Mouse (Mus musculus) T-helper 17 cell (primary cell): ENCODE results near the gene Trpt1.

Source experiments
- in situ Hi-C, 2 experiments: fragments of 300-600 bp; cut with MboI, MseI; formaldehyde crosslinking; loops; 1 replicate in 1 of 2; 2 replicates in 1 of 2; pipeline ENCODE4 v1.15.1; 2025; ENCODE audit warnings: high pct_unique_total_duplicates in 2 of 2

Gene Trpt1

GRCm38 (mm10) chr19:6990712-6991111 lies 5.2 kb upstream of the Trpt1 start:
- in situ Hi-C loops, result loop anchor here in 1 of 2 experiments (25.0 kb wide), 1 partner anchor 1922 kb away; the partner anchor contains the start of gene B3gat3

GRCm38 (mm10) chr19:6991166-6991565 lies 4.8 kb upstream of the Trpt1 start:
- in situ Hi-C loops, result loop anchor here in 1 of 2 experiments (25.0 kb wide), 1 partner anchor 1921 kb away; the partner anchor contains the start of gene B3gat3

GRCm38 (mm10) chr19:6992011-6992858 lies 3.7 kb upstream of the Trpt1 start, which contains the start of gene Dnajc4:
Gene Dnajc4, minus strand, starts transcription at chr19:6992572.
- in situ Hi-C loops, result loop anchor here in 1 of 2 experiments (25.0 kb wide), 1 partner anchor 1920 kb away; the partner anchor contains the start of gene B3gat3

GRCm38 (mm10) chr19:6993011-6993770 lies 2.7 kb upstream of the Trpt1 start:
- in situ Hi-C loops, result loop anchor here in 1 of 2 experiments (25.0 kb wide), 1 partner anchor 1919 kb away; the partner anchor contains the start of gene B3gat3

GRCm38 (mm10) chr19:6994002-6994401 lies 1.9 kb upstream of the Trpt1 start:
- in situ Hi-C loops, result loop anchor here in 1 of 2 experiments (25.0 kb wide), 1 partner anchor 1918 kb away; the partner anchor contains the start of gene B3gat3

GRCm38 (mm10) chr19:6994489-6994888 lies 1.4 kb upstream of the Trpt1 start:
- in situ Hi-C loops, result loop anchor here in 1 of 2 experiments (25.0 kb wide), 1 partner anchor 1918 kb away; the partner anchor contains the start of gene B3gat3

GRCm38 (mm10) chr19:6995255-6995991 lies 508 bp upstream of the Trpt1 start:
- in situ Hi-C loops, result loop anchor here in 1 of 2 experiments (25.0 kb wide), 1 partner anchor 1917 kb away; the partner anchor contains the start of gene B3gat3

GRCm38 (mm10) chr19:6997721-6998290 lies 1.9 kb downstream of the Trpt1 start:
- in situ Hi-C loops, result loop anchor here in 1 of 2 experiments (25.0 kb wide), 1 partner anchor 1914 kb away; the partner anchor contains the start of gene B3gat3

GRCm38 (mm10) chr19:6999360-7000063 lies 3.6 kb downstream of the Trpt1 start:
- in situ Hi-C loops, result loop anchor here (10.0 to 25.0 kb wide), 2 partner anchors 315 to 1913 kb away; partner anchors contain the start of gene B3gat3 (in 2 of the 2)

GRCm38 (mm10) chr19:7006892-7007593 lies 11.1 kb downstream of the Trpt1 start:
- in situ Hi-C loops, result loop anchor here in 1 of 2 experiments (10.0 to 25.0 kb wide), 2 partner anchors 322 to 1905 kb away; partner anchors contain the start of gene B3gat3

GRCm38 (mm10) chr19:7012426-7012825 lies 16.5 kb downstream of the Trpt1 start:
- in situ Hi-C loops, result loop anchor here in 1 of 2 experiments (25.0 kb wide), 1 partner anchor 1900 kb away; the partner anchor contains the start of gene B3gat3

- in situ Hi-C loops, result loop anchor here in 1 of 2 experiments (25.0 kb wide), 1 partner anchor 1898 kb away; the partner anchor contains the start of gene B3gat3
Measured at GRCm38 (mm10) chr19:7013984-7014383, 18.1 kb downstream of the Trpt1 start.

- in situ Hi-C loops, result loop anchor here in 1 of 2 experiments (25.0 kb wide), 1 partner anchor 1898 kb away; the partner anchor contains the start of gene B3gat3
Measured at GRCm38 (mm10) chr19:7014481-7015135, 18.7 kb downstream of the Trpt1 start.

- in situ Hi-C loops, result loop anchor here in 1 of 2 experiments (25.0 kb wide), 1 partner anchor 1895 kb away; the partner anchor contains the start of gene B3gat3
Measured at GRCm38 (mm10) chr19:7017541-7018457, 21.9 kb downstream of the Trpt1 start.

GRCm38 (mm10) chr19:7018546-7018945 lies 22.6 kb downstream of the Trpt1 start:
- in situ Hi-C loops, result loop anchor here in 1 of 2 experiments (25.0 kb wide), 1 partner anchor 1894 kb away; the partner anchor contains the start of gene B3gat3

GRCm38 (mm10) chr19:7019191-7019590 lies 23.3 kb downstream of the Trpt1 start, which contains the start of gene Fermt3:
Gene Fermt3, minus strand, starts transcription at chr19:7019469.
- in situ Hi-C loops, result loop anchor here in 1 of 2 experiments (25.0 kb wide), 1 partner anchor 1893 kb away; the partner anchor contains the start of gene B3gat3
